Mouse (Mus musculus) embryonic facial prominence, embryonic 10.5 days (tissue): ENCODE data around the gene 2310011J03Rik. TPM values are rescaled to one million over a fixed set of nuclear protein-coding genes. Genes with fewer than 3 reads are reported as not detected.

ENCODE experiments used
- DNase-seq: peaks from one replicate; pipeline ENCODE4 v3.0.0-alpha.2; 2017; ENCODE audit warnings: low spot score
- H3K27ac ChIP-seq: fragments of 300-500 bp; sonication (generic); replicated peaks from 2 replicates; pipeline ENCODE4 v1.5.1; 2016; ENCODE audit warnings: mild to moderate bottlenecking
- H3K27me3 ChIP-seq: fragments of 300-500 bp; sonication (generic); replicated peaks from 2 replicates; pipeline ENCODE4 v1.6.1; 2016; ENCODE audit warnings: low read depth, mild to moderate bottlenecking; ENCODE audit not compliant: poor library complexity, severe bottlenecking
- H3K36me3 ChIP-seq: fragments of 300-500 bp; sonication (generic); replicated peaks from 2 replicates; pipeline ENCODE4 v1.6.1; 2016; ENCODE audit warnings: mild to moderate bottlenecking, moderate library complexity
- H3K4me1 ChIP-seq: fragments of 300-500 bp; sonication (generic); 2 replicates; pipeline ENCODE4 v1.6.1; 2016
- H3K4me3 ChIP-seq: fragments of 300-500 bp; sonication (generic); 2 replicates; pipeline ENCODE4 v1.5.1; 2016; ENCODE audit warnings: mild to moderate bottlenecking, moderate library complexity
- H3K9me3 ChIP-seq: fragments of 300-500 bp; sonication (generic); 2 replicates; pipeline ENCODE4 v1.6.1; 2016; ENCODE audit warnings: mild to moderate bottlenecking
- WGBS: fragments of 180-500 bp; shearing (Covaris S2); methylation state at CpG from one replicate; pipeline ENCODE4 v1.1.7; 2016; 5-methylcytosine and 5-hydroxymethylcytosine counted together
- polyA plus RNA-seq: library from polyadenylated mRNA; unstranded; fragments of >200 nt; fragmentation: Nextera tagmentation; extraction: Ambion mirVana; gene quantifications from 2 replicates; pipeline ENCODE4 v1.2.1, GENCODE M21; 2016

2310011J03Rik gene
- polyA plus RNA-seq, 1 experiment from 2014 or later, result 56.2 TPM

DNA sequence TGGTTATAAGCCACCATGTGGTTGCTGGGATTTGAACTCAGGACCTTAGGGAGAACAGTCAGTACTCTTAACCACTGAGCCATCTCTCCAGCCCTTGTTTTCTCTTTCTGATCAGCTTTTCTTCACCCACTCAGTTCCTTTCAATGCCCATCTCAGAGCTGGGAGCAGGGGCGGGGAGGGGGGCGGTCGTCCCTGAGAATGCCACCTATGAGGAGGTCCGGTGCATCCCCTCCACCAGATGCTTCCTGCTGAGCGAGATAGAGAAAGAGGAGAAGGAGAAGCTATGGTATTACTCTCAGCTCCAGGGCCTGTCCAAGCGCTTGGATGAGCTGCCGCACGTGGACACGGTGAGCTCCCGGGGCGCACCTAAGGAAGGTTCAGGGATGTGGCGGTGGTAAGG lies 15.9 kb downstream of the 2310011J03Rik start:
- peaks cover 48% of the 10 kb centered on the region for H3K36me3 ChIP-seq
- DNase-seq, result no peak
- H3K4me3 ChIP-seq, result peak overlapping the region; percentile 37
- H3K9me3 ChIP-seq, result no peaks in the 10 kb centered on the region
- H3K27ac ChIP-seq, result no peak overlapping the region
- 20% methylated on average over 12 of the region's 12 CpGs for WGBS
- H3K27me3 ChIP-seq, result peaks cover 93% of the 10 kb centered on the region
- H3K4me1 ChIP-seq, result peaks cover 40% of the 10 kb centered on the region

DNA sequence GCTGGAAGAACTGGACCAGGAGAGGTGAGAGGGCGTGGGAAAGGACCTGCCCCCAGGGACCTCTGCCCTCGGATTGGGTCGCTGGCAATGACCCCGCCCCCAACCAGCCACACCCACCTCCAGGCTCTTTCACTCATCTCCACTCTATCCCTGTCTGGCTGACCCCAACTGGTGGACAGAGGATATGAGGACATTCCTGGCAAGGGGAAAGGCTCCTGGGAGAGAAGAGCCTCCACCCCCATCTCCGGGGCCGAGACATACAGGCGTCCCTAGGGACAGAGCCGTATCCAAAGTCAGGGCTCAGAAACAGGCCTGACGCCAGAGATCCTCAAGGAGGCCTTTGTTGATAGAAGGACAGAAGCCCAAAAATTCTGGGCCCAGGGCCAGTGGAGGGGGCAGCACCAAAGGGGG lies 17.9 kb downstream of the 2310011J03Rik start:
- Histone ChIP-seq H3K27me3 (peaks cover 95% of the 10 kb centered on the region), H3K27ac (no peak overlapping the region), H3K4me1 (peaks cover 58% of the 10 kb centered on the region), H3K36me3 (peaks cover 28% of the 10 kb centered on the region), H3K9me3 (no peaks in the 10 kb centered on the region), H3K4me3 (peak overlapping the region; percentile 56)
- peak; percentile 56 for DNase-seq
- WGBS, result 12% methylated on average over 9 of the region's 9 CpGs

DNA sequence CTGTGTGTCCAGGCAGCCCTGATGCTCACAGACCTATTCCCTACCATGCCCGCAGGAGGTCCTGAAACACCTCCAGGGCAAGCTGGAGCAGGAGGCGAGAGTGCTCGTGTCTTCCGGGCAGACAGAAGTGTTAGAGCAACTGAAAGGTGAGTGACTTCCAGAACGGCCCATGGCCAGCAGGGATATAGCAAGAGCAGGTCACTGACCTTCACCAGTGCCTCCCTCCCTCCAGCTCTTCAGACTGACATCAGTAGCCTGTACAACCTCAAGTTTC lies 18.3 kb downstream of the 2310011J03Rik start:
- no peak overlapping the region for H3K27ac ChIP-seq
- whole genome bisulfite sequencing, result 46% methylated on average over 5 of the region's 5 CpGs
- peaks cover 63% of the 10 kb centered on the region for H3K4me1 ChIP-seq
- H3K36me3 ChIP-seq, result peaks cover 23% of the 10 kb centered on the region
- peak overlapping the region; percentile 56 for H3K4me3 ChIP-seq
- DNase-seq, result no peak
- no peaks in the 10 kb centered on the region for H3K9me3 ChIP-seq
- H3K27me3 ChIP-seq, result peaks cover 95% of the 10 kb centered on the region

DNA sequence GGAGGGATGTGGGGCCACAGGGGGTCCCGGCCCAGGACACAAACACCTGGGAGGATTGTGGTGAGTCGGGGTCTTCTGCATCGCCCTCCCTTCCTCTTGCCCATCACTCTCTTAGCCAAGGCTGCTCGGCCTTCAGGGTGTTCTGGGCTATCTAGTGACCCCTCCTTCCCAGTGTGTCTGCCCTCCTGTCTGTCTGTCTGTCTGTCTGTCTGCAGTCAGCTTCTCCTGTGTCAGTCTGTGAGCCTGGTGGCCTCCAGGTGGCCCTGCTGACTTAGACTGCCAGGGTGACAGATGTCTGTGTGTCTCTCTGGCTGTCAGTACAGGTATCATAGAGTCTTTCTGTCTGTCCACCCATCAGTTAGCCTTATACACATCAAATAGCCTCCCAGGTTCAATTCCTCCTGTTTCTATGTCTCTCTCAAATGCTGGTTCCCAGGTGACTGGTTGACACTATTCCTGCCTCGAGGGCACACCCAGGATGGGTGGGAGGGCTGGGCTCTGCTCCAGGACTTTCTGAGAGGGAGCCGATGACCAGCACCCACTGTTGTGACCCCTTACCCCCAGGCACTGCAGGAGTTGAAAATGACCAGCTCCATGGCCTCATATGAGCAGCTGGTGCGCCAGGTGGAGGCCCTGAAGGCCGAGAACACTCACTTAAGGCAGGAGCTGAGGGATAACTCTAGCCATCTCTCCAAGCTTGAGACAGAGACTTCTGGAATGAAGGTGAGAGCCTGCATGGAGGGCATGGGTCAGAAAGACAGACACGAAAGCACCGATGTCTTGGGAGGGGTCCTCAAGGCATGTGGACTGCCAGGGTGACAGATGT lies 18.9 kb downstream of the 2310011J03Rik start:
- no peak for DNase-seq
- H3K36me3 ChIP-seq, result peaks cover 18% of the 10 kb centered on the region
- peaks cover 95% of the 10 kb centered on the region for H3K27me3 ChIP-seq
- H3K9me3 ChIP-seq, result no peaks in the 10 kb centered on the region
- peak overlapping the region; percentile 56 for H3K4me3 ChIP-seq
- H3K27ac ChIP-seq, result peak overlapping the region; percentile 81
- WGBS, result 70% methylated on average over 10 of the region's 10 CpGs
- H3K4me1 ChIP-seq, result peaks cover 68% of the 10 kb centered on the region

DNA sequence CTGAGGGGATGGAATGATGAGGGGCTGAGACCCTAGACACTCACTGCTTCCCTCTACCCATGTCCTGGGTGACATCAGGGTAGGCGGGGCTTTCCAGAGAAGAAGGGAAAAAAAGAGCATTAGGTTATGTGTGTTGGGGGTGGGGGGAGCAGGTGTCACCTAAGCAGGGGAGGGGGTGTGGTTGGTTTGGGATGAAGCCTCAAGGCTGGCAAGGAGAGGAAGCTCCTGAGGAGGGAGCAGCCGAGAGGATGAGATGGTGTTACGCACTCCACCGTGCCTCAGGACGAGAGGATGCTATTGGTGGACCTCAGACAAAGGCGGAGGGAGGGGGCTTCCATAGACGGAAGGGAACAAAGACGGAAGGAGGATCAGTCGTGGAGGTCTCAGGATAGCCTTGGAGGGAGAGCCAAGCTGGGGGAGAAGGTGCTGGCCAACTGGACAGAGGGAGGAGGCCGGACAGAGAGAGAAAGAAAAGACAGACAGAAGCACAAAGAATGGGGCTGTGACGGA lies 19.6 kb downstream of the 2310011J03Rik start:
- H3K4me3 ChIP-seq, result peak overlapping the region; percentile 56
- no peak for DNase-seq
- peaks cover 75% of the 10 kb centered on the region for H3K4me1 ChIP-seq
- H3K27ac ChIP-seq, result peak overlapping the region; percentile 81
- H3K36me3 ChIP-seq, result peaks cover 10% of the 10 kb centered on the region
- no peaks in the 10 kb centered on the region for H3K9me3 ChIP-seq
- H3K27me3 ChIP-seq, result peaks cover 90% of the 10 kb centered on the region
- 18% methylated on average over 11 of the region's 11 CpGs for WGBS

DNA sequence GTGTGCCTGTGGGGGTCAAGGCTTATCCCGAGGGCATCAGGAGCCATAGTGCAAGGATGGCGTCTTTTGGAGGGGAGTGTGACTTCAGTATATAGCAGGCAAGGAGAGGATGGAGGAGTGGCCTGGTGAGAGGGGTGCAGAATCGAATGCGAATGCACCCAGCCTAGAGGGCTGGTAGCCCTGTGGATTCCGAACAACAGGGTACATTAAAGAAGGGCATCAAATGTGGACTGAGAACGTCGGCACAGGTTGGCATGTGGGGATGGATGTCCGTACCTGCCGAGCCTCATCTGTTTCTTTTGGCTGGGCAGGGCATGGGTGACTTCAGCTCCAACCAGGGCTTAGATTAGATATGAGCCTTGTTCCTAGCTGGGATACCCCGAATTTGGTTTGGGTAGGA lies 20.5 kb downstream of the 2310011J03Rik start:
- Histone ChIP-seq H3K36me3 (peaks cover 5% of the 10 kb centered on the region), H3K27me3 (peaks cover 81% of the 10 kb centered on the region), H3K4me3 (peak overlapping the region; percentile 56), H3K27ac (peak overlapping the region; percentile 83; the same call in 1 of the 2 replicates), H3K9me3 (no peaks in the 10 kb centered on the region), H3K4me1 (peaks cover 82% of the 10 kb centered on the region)
- 46% methylated on average over 10 of the region's 10 CpGs for WGBS
- no peak for DNase-seq

DNA sequence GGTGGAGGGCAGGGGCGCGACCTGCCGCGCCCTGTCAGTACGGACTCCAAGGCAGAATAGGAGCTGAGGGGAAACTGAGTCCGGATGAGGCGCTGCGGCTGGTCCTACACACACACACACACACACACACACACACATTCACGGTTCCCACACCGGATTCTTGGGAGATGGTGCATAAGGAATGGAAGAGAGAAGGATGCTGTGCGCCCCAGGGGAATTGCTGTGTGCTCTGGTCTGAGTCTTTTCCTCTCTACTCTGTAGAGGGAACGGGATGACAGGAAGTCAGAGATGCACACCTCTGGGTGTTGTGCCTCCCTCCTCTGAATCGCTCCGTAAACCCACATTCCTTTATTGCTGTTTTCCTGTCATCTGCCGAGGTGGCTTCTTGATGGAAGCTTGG lies 21.0 kb downstream of the 2310011J03Rik start:
- peaks cover 9% of the 10 kb centered on the region for H3K36me3 ChIP-seq
- peaks cover 82% of the 10 kb centered on the region for H3K4me1 ChIP-seq
- H3K27me3 ChIP-seq, result peaks cover 76% of the 10 kb centered on the region
- H3K4me3 ChIP-seq, result peak overlapping the region; percentile 56
- peak overlapping the region; percentile 83 for H3K27ac ChIP-seq
- 7% methylated on average over 15 of the region's 15 CpGs for WGBS
- no peaks in the 10 kb centered on the region for H3K9me3 ChIP-seq
- no peak for DNase-seq

DNA sequence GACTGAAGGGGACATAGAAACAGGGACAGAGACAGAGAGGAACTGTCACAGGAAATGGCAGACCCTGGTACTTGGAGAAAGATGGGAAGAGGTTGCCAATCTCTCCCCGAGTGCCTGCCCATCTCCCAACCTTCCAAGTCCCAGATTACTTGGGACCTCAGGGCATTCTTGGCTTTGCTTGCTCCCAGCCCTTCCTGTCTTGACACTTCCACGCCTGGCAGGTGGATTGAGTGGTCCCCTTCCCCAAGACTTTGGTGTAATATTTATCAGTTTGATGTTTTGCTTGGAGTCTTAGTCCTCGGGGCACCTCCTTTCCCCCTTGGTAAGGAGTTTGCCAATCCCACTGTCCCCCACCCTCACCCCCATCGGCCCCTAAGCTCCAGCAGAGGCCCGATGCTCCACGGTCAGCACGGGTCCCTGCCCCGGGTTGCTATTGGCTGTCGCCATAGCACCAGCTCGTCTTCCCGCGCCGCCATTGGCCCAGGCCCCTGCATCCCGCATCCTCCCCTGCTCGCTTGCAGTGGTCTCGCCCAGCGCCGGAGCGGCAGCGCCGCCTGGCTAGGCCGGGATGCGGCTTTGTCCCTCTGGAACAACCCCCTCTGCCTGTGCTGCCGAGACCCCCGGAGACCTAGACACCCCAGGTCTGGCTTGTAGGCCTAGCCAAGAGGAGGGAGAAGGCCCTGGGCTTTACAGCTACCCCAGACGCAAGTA lies 21.6 kb downstream of the 2310011J03Rik start:
- Histone ChIP-seq H3K4me1 (peaks cover 88% of the 10 kb centered on the region), H3K9me3 (no peaks in the 10 kb centered on the region), H3K27me3 (peaks cover 70% of the 10 kb centered on the region), H3K4me3 (peak overlapping the region; percentile 56), H3K36me3 (peaks cover 15% of the 10 kb centered on the region), H3K27ac (peak overlapping the region; percentile 83)
- peak; percentile 92 for DNase-seq
- 4% methylated on average over 26 of the region's 26 CpGs for WGBS

DNA sequence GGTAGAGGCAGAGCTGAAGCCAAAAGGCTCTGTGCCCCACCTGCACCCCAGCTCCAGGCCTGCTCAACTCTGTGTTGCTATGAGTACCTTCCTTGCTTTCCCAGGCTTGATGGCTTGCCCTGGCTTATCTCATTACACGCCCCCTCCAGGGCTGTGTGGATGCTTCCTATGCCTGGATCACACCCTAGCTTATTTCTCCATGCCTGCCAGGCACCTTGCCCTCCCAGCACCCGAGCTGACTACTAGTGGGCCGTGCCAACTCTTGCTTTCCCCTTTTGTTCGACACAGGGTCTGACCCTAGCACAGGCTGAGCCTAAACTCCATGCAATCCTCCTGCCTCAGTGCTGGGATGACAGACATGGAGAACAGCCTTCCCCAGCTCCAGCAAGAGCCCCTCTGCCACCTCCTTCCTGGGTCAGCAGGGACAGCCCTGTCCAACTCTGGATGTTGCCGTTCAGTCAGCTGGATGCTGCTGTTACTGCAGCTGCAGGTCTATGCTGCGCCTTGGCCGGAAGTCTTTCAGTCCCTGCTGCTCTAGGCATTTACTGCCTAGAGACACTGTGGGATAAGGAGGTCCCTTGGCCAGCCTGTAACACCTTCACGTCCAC lies 22.7 kb downstream of the 2310011J03Rik start:
- H3K9me3 ChIP-seq, result no peaks in the 10 kb centered on the region
- H3K4me1 ChIP-seq, result peaks cover 92% of the 10 kb centered on the region
- no peak for DNase-seq
- H3K27ac ChIP-seq, result no peak overlapping the region
- H3K4me3 ChIP-seq, result 0 out of 2 replicates have a peak overlapping the region, but pooled peaks have one; percentile 8
- H3K36me3 ChIP-seq, result peaks cover 24% of the 10 kb centered on the region
- WGBS, result 71% methylated on average over 8 of the region's 8 CpGs
- peaks cover 64% of the 10 kb centered on the region for H3K27me3 ChIP-seq

DNA sequence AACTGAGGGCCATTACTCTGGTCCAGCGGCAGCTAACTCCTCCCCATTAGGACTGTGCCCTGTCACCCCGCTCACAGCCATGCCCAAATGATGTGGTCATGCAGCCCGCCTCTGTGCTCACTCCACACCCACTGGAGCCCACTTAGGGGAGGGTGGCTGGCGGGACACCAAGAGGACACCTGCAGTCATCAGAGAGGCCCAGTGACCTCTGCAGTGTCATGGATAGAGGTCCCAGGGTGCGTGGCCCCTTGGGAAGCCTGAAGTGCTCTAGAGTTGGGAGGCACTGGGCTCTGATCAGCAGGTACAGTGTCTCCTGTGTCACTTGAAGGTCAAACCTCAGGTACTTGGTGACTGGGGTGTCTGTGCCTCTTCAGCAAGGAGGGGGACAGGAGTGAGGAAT lies 23.5 kb downstream of the 2310011J03Rik start:
- Histone ChIP-seq H3K27ac (peak overlapping the region; percentile 42), H3K4me1 (peaks cover 89% of the 10 kb centered on the region), H3K27me3 (peaks cover 56% of the 10 kb centered on the region), H3K36me3 (peaks cover 24% of the 10 kb centered on the region), H3K9me3 (no peaks in the 10 kb centered on the region), H3K4me3 (peak overlapping the region; percentile 98)
- DNase-seq, result no peak
- 79% methylated on average over 5 of the region's 5 CpGs for WGBS

DNA sequence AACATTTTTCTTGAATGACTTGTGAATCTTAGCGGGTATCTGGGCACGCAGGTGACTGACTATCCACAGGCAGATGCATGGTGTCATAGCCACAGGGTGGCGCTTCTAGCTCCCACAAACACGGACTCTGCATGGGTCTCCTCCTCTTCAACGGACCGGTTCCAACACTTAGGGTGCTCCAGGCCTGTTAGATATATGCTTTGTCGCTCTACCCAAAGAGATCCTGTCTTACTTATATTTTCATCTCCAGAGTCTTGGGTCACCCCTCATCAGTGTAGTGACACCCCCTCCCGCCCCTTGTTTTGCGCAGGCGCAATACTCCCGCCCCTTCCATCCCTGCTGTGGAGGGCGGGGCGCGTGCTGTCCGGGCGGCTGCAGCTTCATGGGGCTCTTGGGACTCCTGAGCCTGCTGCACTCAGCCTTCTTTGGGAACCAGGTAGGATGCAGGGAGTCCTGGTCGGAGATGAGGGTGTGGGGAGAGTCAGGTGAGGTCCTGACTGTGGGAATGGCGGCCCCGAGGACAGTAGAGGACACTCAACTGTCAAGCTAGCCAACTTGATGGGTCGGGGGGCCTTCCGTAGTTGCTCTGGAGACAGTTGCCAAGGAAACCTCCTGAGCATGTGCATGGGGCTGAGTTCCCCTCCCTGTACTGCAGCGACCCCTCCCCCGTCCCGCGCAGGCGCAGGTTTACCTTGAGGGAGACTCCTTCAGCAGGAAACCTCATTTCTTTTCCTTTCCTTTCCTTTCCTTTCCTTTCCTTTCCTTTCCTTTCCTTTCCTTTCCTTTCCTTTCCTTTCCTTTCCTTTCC lies 24.5 kb downstream of the 2310011J03Rik start, which contains the start of gene Apc2:
Gene Apc2 (plus strand): TSS at position 360 of the 808 bp plus-strand sequence.
- H3K4me3 ChIP-seq, result peak within 1 kb of the TSS; percentile 98
- peak within 1 kb of the TSS; percentile 42 for H3K27ac ChIP-seq
- H3K36me3 ChIP-seq, result peaks cover 24% of the 10 kb centered on the region
- WGBS, result under 1% methylated on average over 26 of the region's 26 CpGs
- peak; percentile 82 for DNase-seq
- peaks cover 80% of the 10 kb centered on the region for H3K4me1 ChIP-seq
- H3K27me3 ChIP-seq, result peaks cover 46% of the 10 kb centered on the region
- H3K9me3 ChIP-seq, result no peaks in the 10 kb centered on the region
